Mouse (Mus musculus) C2C12 (cell line): ENCODE results near the gene Ecsit.

Experiments used
- CTCF ChIP-seq: IDR thresholded peaks from one replicate; pipeline ENCODE4 v1.5.1; 2011; ENCODE audit not compliant: control insufficient read depth, insufficient read depth, insufficient read length
- MAX ChIP-seq: IDR thresholded peaks from one replicate; pipeline ENCODE4 v1.6.1; 2011; ENCODE audit warnings: mild to moderate bottlenecking, control low read depth

- TF ChIP-seq CTCF (no peak), MAX (no peak)
These were observed 49.8 kb downstream of the Ecsit start for GRCm38 (mm10) chr9:22035300-22036044.
